Mouse (Mus musculus): ENCODE results near the gene Asap2.

- no peak for TF ChIP-seq CTCF (IDR thresholded peaks at IDR 0.05; ENCODE audit: control insufficient read depth, insufficient read depth, insufficient read length)
- no peak for TF ChIP-seq CEBPB (IDR thresholded peaks at IDR 0.05; ENCODE audit: low read depth)
Measured at GRCm38 (mm10) chr12:21204701-21205312, 214.5 kb downstream of the Asap2 start.

All from C2C12 (cell line).